Mouse (Mus musculus): ENCODE measurements around the gene Ptar1. TPM values are rescaled to one million over a fixed set of nuclear protein-coding genes. Genes with fewer than 3 reads are reported as not detected.

The Ptar1 gene
- 7.1 and 7.9 TPM in 2 replicates for total RNA-seq (2012; rRNA removed)
- total RNA-seq (2014; rRNA removed), result 10.4 and 11.9 TPM in 2 replicates
- polyA plus RNA-seq (2012; ENCODE audit: insufficient read length, low read depth), result 5.6 and 7.5 TPM in 2 replicates

DNA sequence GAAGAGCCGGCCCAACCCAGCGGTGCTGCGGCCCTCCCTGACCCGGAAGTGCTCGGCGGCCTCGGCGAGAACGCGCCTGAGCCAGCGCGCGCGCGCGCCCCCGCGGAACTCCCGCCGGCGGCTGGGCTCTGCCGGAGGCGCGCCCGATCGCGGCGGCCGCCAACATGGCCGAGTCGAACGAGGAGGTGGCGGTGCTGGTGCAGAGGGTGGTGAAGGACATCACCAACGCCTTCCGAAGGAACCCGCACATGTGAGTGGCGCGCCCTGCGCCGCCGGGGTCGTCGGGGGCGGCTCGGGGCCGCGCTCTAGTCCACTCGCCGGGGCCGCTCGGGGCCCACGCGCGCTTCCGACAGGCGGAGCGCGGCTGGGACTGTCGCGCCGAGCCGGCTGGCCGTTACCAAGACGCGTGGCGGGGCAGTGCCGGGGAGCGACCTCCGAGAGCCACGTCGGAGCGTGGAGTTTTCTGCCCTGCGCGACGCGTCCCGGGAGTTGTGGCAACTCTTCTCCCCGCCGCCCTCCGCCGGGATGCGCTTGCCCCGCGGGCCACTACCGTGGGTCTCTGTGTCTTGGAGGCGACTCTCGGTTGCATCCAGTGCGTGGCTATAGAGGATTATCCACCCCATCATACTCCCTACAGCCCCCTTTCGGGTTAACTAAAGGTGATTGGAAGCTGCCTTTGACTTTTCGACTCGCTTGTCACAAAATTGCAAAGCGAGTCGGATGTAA lies at the start of gene Ptar1:
TSS of gene Ptar1 (plus strand) at position 134 of the 726 bp plus-strand sequence.
- peak within 1 kb of the TSS; percentile 31; the same call in 1 of the 2 replicates for H3K4me2 ChIP-seq (ENCODE audit: insufficient read depth, low read depth, poor library complexity, severe bottlenecking)
- in situ Hi-C loops (cut with MboI; ENCODE audit: low pct_ligation_motif_present, low pct_unique_long_range_greater_than_20kb, low sequenced_read_pairs), result no loop called here
- peaks cover 15% of the 10 kb centered on the region for H3K79me2 ChIP-seq (replicated peaks; ENCODE audit: control insufficient read depth, extremely low read depth, insufficient read depth, poor library complexity, severe bottlenecking)
- H3K9me3 ChIP-seq (replicated peaks; ENCODE audit: low read length), result no peaks in the 10 kb centered on the region
- peaks cover 0 to 2% of the 10 kb centered on the region in 2 experiments for H3K36me3 ChIP-seq (replicated peaks in 1 of 2; ENCODE audit: control insufficient read depth in 1 of 2, insufficient read depth in 1 of 2, low read length in 1 of 2)
- H3K4me3 ChIP-seq (replicated peaks in 1 of 3; ENCODE audit: low read depth in 2 of 3, low read length in 2 of 3, poor library complexity in 1 of 3), result peak within 1 kb of the TSS; percentile 87 to 96 (median 91)
- H3K4me1 ChIP-seq (ENCODE audit: control insufficient read depth in 1 of 2, insufficient read depth in 2 of 2), result peaks cover 0 to 25% of the 10 kb centered on the region in 2 experiments; a peak in 1 of 4 replicates
- DNase-seq (ENCODE audit: extremely low read depth), result peak; percentile 70
- TF ChIP-seq IRF4 (IDR thresholded peaks at IDR 0.05; ENCODE audit: low read depth, low read length) (0 out of 2 replicates have a peak, but pooled peaks have one; percentile 1), UBTF (IDR thresholded peaks at IDR 0.05; ENCODE audit: low read depth, low read length) (0 out of 2 replicates have a peak, but pooled peaks have one; percentile 32), MAX (IDR thresholded peaks at IDR 0.05; ENCODE audit: low read length) (no peak), POLR2A (IDR thresholded peaks at IDR 0.05; ENCODE audit: low read depth, low read length) (peak; percentile 82; the same call in 1 of the 2 replicates), ELF1 (IDR thresholded peaks at IDR 0.05; ENCODE audit: low read depth, low read length) (peak; percentile 92), ZC3H11A (IDR thresholded peaks at IDR 0.05; ENCODE audit: low read depth, low read length) (no peak), NRF1 (IDR thresholded peaks at IDR 0.05; ENCODE audit: low read depth, low read length) (peak; percentile 56), SIN3A (IDR thresholded peaks at IDR 0.05; ENCODE audit: low read length) (peak; percentile 55), TBP (conservative IDR thresholded peaks at IDR 0.05; ENCODE audit: low read depth, low read length) (0 out of 2 replicates have a peak, but pooled peaks have one; percentile 16), HCFC1 (IDR thresholded peaks at IDR 0.05; ENCODE audit: low read depth, low read length) (peak; percentile 75), KAT2A (IDR thresholded peaks at IDR 0.05; ENCODE audit: insufficient replicate concordance, low read length) (peak; percentile 45; the same call in 1 of the 2 replicates), POLR2AphosphoS2 (IDR thresholded peaks at IDR 0.05; ENCODE audit: low read depth, low read length) (no peak), BHLHE40 (IDR thresholded peaks at IDR 0.05; ENCODE audit: low read depth, low read length) (no peak), CTCF (conservative IDR thresholded peaks at IDR 0.05 in 1 of 2, IDR thresholded peaks at IDR 0.05 in 1 of 2; ENCODE audit: low read depth in 2 of 2, low read length in 2 of 2) (no peak), MXI1 (IDR thresholded peaks at IDR 0.05; ENCODE audit: low read depth, low read length) (no peak; the same call in 1 of the 2 replicates), TCF12 (IDR thresholded peaks at IDR 0.05; ENCODE audit: low read depth, low read length) (peak; percentile 87), NELFE (IDR thresholded peaks at IDR 0.05; ENCODE audit: low read depth, low read length) (peak; percentile 90), ZMIZ1 (IDR thresholded peaks at IDR 0.05; ENCODE audit: low read depth, low read length) (peak; percentile 69), ETS1 (conservative IDR thresholded peaks at IDR 0.05; ENCODE audit: low read depth, low read length) (no peak), CHD2 (IDR thresholded peaks at IDR 0.05; ENCODE audit: low read length) (no peak)
- H3K9ac ChIP-seq (ENCODE audit: insufficient read depth, low read depth), result peak within 1 kb of the TSS; percentile 90
- H3K27ac ChIP-seq (ENCODE audit: insufficient read depth, low read depth), result peak within 1 kb of the TSS; percentile 48
- dilution Hi-C loops (cut with MboI; ENCODE audit: extremely low pct_ligation_motif_present, extremely low pct_unique_long_range_greater_than_20kb, low sequenced_read_pairs), result no loop called here
- no peaks in the 10 kb centered on the region for H3K27me3 ChIP-seq (replicated peaks)

Data from CH12.LX (cell line).